Mouse (Mus musculus) testis, adult 2 months (tissue): Measurements from ENCODE around the gene Hnrnpl. TPM values are rescaled to one million over a fixed set of nuclear protein-coding genes. Genes with fewer than 3 reads are reported as not detected.

ENCODE experiments used
- H3K27ac ChIP-seq: fragments of 200-500 bp; 2 replicates; pipeline ENCODE4 v1.5.1; 2012; ENCODE audit warnings: low read depth, low read length; ENCODE audit not compliant: control insufficient read depth, insufficient read depth
- H3K27me3 ChIP-seq: fragments of 200-500 bp; 2 replicates; pipeline ENCODE4 v1.6.1; 2012; ENCODE audit warnings: mild to moderate bottlenecking, low read length, moderate library complexity; ENCODE audit not compliant: control insufficient read depth, insufficient read depth
- H3K36me3 ChIP-seq: fragments of 200-500 bp; 2 replicates; pipeline ENCODE4 v1.6.1; 2012; ENCODE audit warnings: mild to moderate bottlenecking, low read length; ENCODE audit not compliant: control insufficient read depth, insufficient read depth
- H3K4me1 ChIP-seq: fragments of 200-500 bp; 2 replicates; pipeline ENCODE4 v1.6.1; 2012; ENCODE audit warnings: low read length; ENCODE audit not compliant: control insufficient read depth, insufficient read depth
- H3K4me3 ChIP-seq: fragments of 200-500 bp; 2 replicates; pipeline ENCODE4 v1.5.1; 2012; ENCODE audit warnings: low read depth, mild to moderate bottlenecking, low read length, moderate library complexity, mixed read lengths; ENCODE audit not compliant: control insufficient read depth
- CTCF ChIP-seq: fragments of 200-500 bp; IDR thresholded peaks from 2 replicates; pipeline ENCODE4 v1.5.1; 2012; ENCODE audit warnings: low read depth, mild to moderate bottlenecking, inconsistent platforms, low read length, moderate library complexity; ENCODE audit not compliant: control insufficient read depth, insufficient read depth, insufficient replicate concordance
- POLR2A ChIP-seq: fragments of 200-500 bp; IDR thresholded peaks from 2 replicates; pipeline ENCODE4 v1.6.1; 2012; ENCODE audit warnings: low read depth, mild to moderate bottlenecking, inconsistent platforms, low read length, moderate library complexity; ENCODE audit not compliant: control insufficient read depth
- polyA plus RNA-seq: library from polyadenylated mRNA; depleted of rRNA; stranded (reverse); fragments of >200 nt; gene quantifications from 2 replicates; pipeline ENCODE4 v1.2.3, GENCODE M21; 2012

Hnrnpl gene
- polyA plus RNA-seq, 1 experiment, result 200 TPM

- H3K27ac ChIP-seq, result no peak within 1 kb of the TSS
- no peak for TF ChIP-seq POLR2A
- no peak for TF ChIP-seq CTCF
- peaks cover 9% of the 10 kb centered on the region for H3K4me1 ChIP-seq
Measured at GRCm38 (mm10) chr7:28833723-28834347, 25.5 kb downstream of the Hnrnpl start, which contains the start of gene Lgals4. Lgals4 (plus strand) TSS chr7:28833854.

GRCm38 (mm10) chr7:28836936-28837335, 28.6 kb downstream of the Hnrnpl start:
- H3K4me1 ChIP-seq, result peaks cover 3% of the 10 kb centered on the region; the same call in 1 of the 2 replicates
- H3K27me3 ChIP-seq, result no peaks in the 10 kb centered on the region
- H3K27ac ChIP-seq, result no peak overlapping the region
- H3K36me3 ChIP-seq, result no peaks in the 10 kb centered on the region
- TF ChIP-seq POLR2A (no peak), CTCF (no peak)
- no peak overlapping the region for H3K4me3 ChIP-seq

More at GRCm38 (mm10) chr7:28833723-28834347, 25.5 kb downstream of the Hnrnpl start, which contains the start of gene Lgals4:
- H3K4me3 ChIP-seq, result no peak within 1 kb of the TSS
- H3K36me3 ChIP-seq, result no peaks in the 10 kb centered on the region; the same call in 1 of the 2 replicates
- H3K27me3 ChIP-seq, result no peaks in the 10 kb centered on the region

GRCm38 (mm10) chr7:28838331-28838730, 30.0 kb downstream of the Hnrnpl start:
- no peak overlapping the region for H3K4me3 ChIP-seq
- H3K27me3 ChIP-seq, result no peaks in the 10 kb centered on the region
- H3K27ac ChIP-seq, result no peak overlapping the region
- TF ChIP-seq CTCF, result no peak
- no peak for TF ChIP-seq POLR2A
- H3K36me3 ChIP-seq, result no peaks in the 10 kb centered on the region
- H3K4me1 ChIP-seq, result no peaks in the 10 kb centered on the region

- no peak overlapping the region for H3K4me3 ChIP-seq
- no peaks in the 10 kb centered on the region for H3K27me3 ChIP-seq
- no peaks in the 10 kb centered on the region for H3K4me1 ChIP-seq
- TF ChIP-seq CTCF (no peak), POLR2A (no peak)
- no peaks in the 10 kb centered on the region for H3K36me3 ChIP-seq
- H3K27ac ChIP-seq, result no peak overlapping the region
Measured at GRCm38 (mm10) chr7:28847273-28847672, 38.9 kb downstream of the Hnrnpl start.

GRCm38 (mm10) chr7:28849700-28850236, 41.4 kb downstream of the Hnrnpl start:
- no peak overlapping the region for H3K27ac ChIP-seq
- TF ChIP-seq CTCF (no peak), POLR2A (no peak)

GRCm38 (mm10) chr7:28850642-28851041, 42.3 kb downstream of the Hnrnpl start:
- TF ChIP-seq POLR2A (no peak), CTCF (no peak)
- no peaks in the 10 kb centered on the region for H3K36me3 ChIP-seq
- H3K4me1 ChIP-seq, result no peaks in the 10 kb centered on the region

More at GRCm38 (mm10) chr7:28849700-28850236, 41.4 kb downstream of the Hnrnpl start:
- H3K4me1 ChIP-seq, result no peaks in the 10 kb centered on the region
- no peak overlapping the region for H3K4me3 ChIP-seq
- no peaks in the 10 kb centered on the region for H3K27me3 ChIP-seq
- no peaks in the 10 kb centered on the region for H3K36me3 ChIP-seq

GRCm38 (mm10) chr7:28859953-28860352, 51.6 kb downstream of the Hnrnpl start:
- H3K36me3 ChIP-seq, result no peaks in the 10 kb centered on the region
- H3K4me1 ChIP-seq, result peaks cover 10% of the 10 kb centered on the region
- H3K27me3 ChIP-seq, result no peaks in the 10 kb centered on the region; the same call in 1 of the 2 replicates
- no peak overlapping the region for H3K4me3 ChIP-seq
- H3K27ac ChIP-seq, result no peak overlapping the region
- no peak for TF ChIP-seq CTCF
- TF ChIP-seq POLR2A, result no peak

More at GRCm38 (mm10) chr7:28850642-28851041, 42.3 kb downstream of the Hnrnpl start:
- Histone ChIP-seq H3K27me3 (no peaks in the 10 kb centered on the region), H3K4me3 (no peak overlapping the region), H3K27ac (no peak overlapping the region)
